Mouse (Mus musculus) activated CD4-positive, CD25-positive, alpha-beta regulatory T cell, adult 4 months (primary cell): ENCODE results near the gene Fam186a. TPM values are rescaled to one million over a fixed set of nuclear protein-coding genes. Genes with fewer than 3 reads are reported as not detected.
"Not testable (repeated sequence)": the region's sequence is repeated elsewhere in the genome, so short reads cannot be mapped to it uniquely, and the experiment has no call there.

Experiments used
- ATAC-seq: one replicate; pipeline ENCODE4 v1.8.0; 2017
- polyA plus RNA-seq, 2 experiments: library from polyadenylated mRNA; unstranded; fragments of 100-300 nt; shearing (Covaris generic); gene quantifications; one replicate each; pipeline ENCODE4 v1.2.1; 2017

Fam186a gene
- polyA plus RNA-seq: not detected

- ATAC-seq: no peak
These were observed at the start of gene Fam186a for GRCm38 (mm10) chr15:99966961-99967360. Gene Fam186a, minus strand, starts transcription at chr15:99967061.

GRCm38 (mm10) chr15:100006180-100006579 lies 39.3 kb upstream of the Fam186a start:
- ATAC-seq: no peak

GRCm38 (mm10) chr15:100004677-100005273 lies 37.9 kb upstream of the Fam186a start:
- no peak for ATAC-seq

GRCm38 (mm10) chr15:99999390-99999789 lies 32.5 kb upstream of the Fam186a start:
- ATAC-seq: no peak

- no peak for ATAC-seq
These were observed 30.4 kb upstream of the Fam186a start for GRCm38 (mm10) chr15:99997114-99997804.

GRCm38 (mm10) chr15:99993100-99993499 lies 26.2 kb upstream of the Fam186a start:
- ATAC-seq: no peak

- ATAC-seq: no peak
These were observed 12.9 kb upstream of the Fam186a start for GRCm38 (mm10) chr15:99979715-99980114.

GRCm38 (mm10) chr15:99979266-99979665 lies 12.4 kb upstream of the Fam186a start:
- no peak for ATAC-seq

- ATAC-seq: not testable (repeated sequence)
These were observed 9.3 kb upstream of the Fam186a start for GRCm38 (mm10) chr15:99976121-99976520.

GRCm38 (mm10) chr15:99974476-99975220 lies 7.8 kb upstream of the Fam186a start:
- no peak for ATAC-seq

- ATAC-seq: peak; percentile 40
These were observed 6.4 kb upstream of the Fam186a start for GRCm38 (mm10) chr15:99972989-99973911.

GRCm38 (mm10) chr15:99972361-99972988 lies 5.6 kb upstream of the Fam186a start:
- peak; percentile 87 for ATAC-seq

- ATAC-seq: no peak
These were observed 3.7 kb upstream of the Fam186a start for GRCm38 (mm10) chr15:99970606-99971005.

GRCm38 (mm10) chr15:99969765-99970164 lies 2.9 kb upstream of the Fam186a start, which contains the start of gene Larp4:
Gene Larp4, plus strand, starts transcription at chr15:99970065.
- not testable (repeated sequence) for ATAC-seq

- ATAC-seq: no peak
These were observed 1.6 kb downstream of the Fam186a start for GRCm38 (mm10) chr15:99965103-99965775.

- no peak for ATAC-seq
These were observed 11.5 kb downstream of the Fam186a start for GRCm38 (mm10) chr15:99955324-99955723.

GRCm38 (mm10) chr15:99940970-99941630 lies 25.8 kb downstream of the Fam186a start:
- ATAC-seq: no peak

- ATAC-seq: no peak
These were observed 26.4 kb downstream of the Fam186a start for GRCm38 (mm10) chr15:99940426-99940825.

- no peak for ATAC-seq
These were observed 29.0 kb downstream of the Fam186a start for GRCm38 (mm10) chr15:99937841-99938240.

GRCm38 (mm10) chr15:99936659-99937058 lies 30.2 kb downstream of the Fam186a start:
- no peak for ATAC-seq

GRCm38 (mm10) chr15:99934501-99934900 lies 32.4 kb downstream of the Fam186a start:
- ATAC-seq: no peak
